ENCODE assay signal across 8 mouse cellular contexts in genomic region chr7:27227276-27227675, GRCm38 (mm10). TPM values are rescaled to one million over a fixed set of nuclear protein-coding genes. Genes with fewer than 3 reads are reported as not detected.
DNase-seq lines count a peak whose midpoint lies in the region; ATAC-seq and TF ChIP-seq lines count a peak whose summit lies in the region.

No protein-coding gene starts in this region.

- DNase-seq in cerebellum, adult 8-10 months: peak; percentile 44
- DNase-seq in cerebellum, adult 9-10 months: no peak
- no peak for DNase-seq in neural tube, embryonic 11.5 days (ENCODE audit: low spot score)
- no peak for DNase-seq in neural tube, embryonic 10.5 days (ENCODE audit: extremely low spot score, low spot score)
- no peak for DNase-seq in limb, embryonic 14.5 days (ENCODE audit: low spot score)
- no peak for DNase-seq in spleen, adult 12 weeks (ENCODE audit: low spot score)
- no peak for DNase-seq in layer of hippocampus, postnatal 36 days

- WGBS in neural tube, embryonic 11.5 days: 29% methylated on average over 9 of the region's 9 CpGs
- 37% methylated on average over 9 of the region's 9 CpGs for WGBS in limb, embryonic 14.5 days
- WGBS in stomach, embryonic 16.5 days: 16% methylated on average over 9 of the region's 9 CpGs

- H3K4me1 ChIP-seq in neural tube, embryonic 11.5 days (ENCODE audit: control insufficient read depth, insufficient read depth, low read length): peaks cover 21% of the 10 kb centered on the region
- H3K4me1 ChIP-seq in limb, embryonic 14.5 days (ENCODE audit: control insufficient read depth, insufficient read depth, low read length): peaks cover 29% of the 10 kb centered on the region
- peaks cover 41% of the 10 kb centered on the region for H3K4me1 ChIP-seq in stomach, embryonic 16.5 days (ENCODE audit: control insufficient read depth, insufficient read depth, low read length)

- TF ChIP-seq POLR2A in limb, embryonic 14.5 days (IDR thresholded peaks at IDR 0.05; ENCODE audit: borderline replicate concordance, extremely low read depth, insufficient read depth, insufficient read length): no peak

- no peak overlapping the region for H3K27ac ChIP-seq in neural tube, embryonic 11.5 days (ENCODE audit: low read depth, low read length)
- no peak overlapping the region; the same call in 1 of the 2 replicates for H3K27ac ChIP-seq in limb, embryonic 14.5 days (replicated peaks; ENCODE audit: low read depth, low read length)
- H3K27ac ChIP-seq in stomach, embryonic 16.5 days (ENCODE audit: low read length): peak overlapping the region; percentile 92; the same call in 1 of the 2 replicates

- peak overlapping the region; percentile 72 for H3K4me2 ChIP-seq in neural tube, embryonic 11.5 days (ENCODE audit: low read depth)
- peak overlapping the region; percentile 64 for H3K4me2 ChIP-seq in limb, embryonic 14.5 days (replicated peaks; ENCODE audit: low read depth, low read length, severe bottlenecking)
- H3K4me2 ChIP-seq in stomach, embryonic 16.5 days (ENCODE audit: low read depth, low read length): peak overlapping the region; percentile 76

- H3K27me3 ChIP-seq in neural tube, embryonic 11.5 days (ENCODE audit: control insufficient read depth, insufficient read depth, low read length): no peaks in the 10 kb centered on the region
- no peaks in the 10 kb centered on the region for H3K27me3 ChIP-seq in limb, embryonic 14.5 days (ENCODE audit: control insufficient read depth, insufficient read depth, low read length)
- no peaks in the 10 kb centered on the region for H3K27me3 ChIP-seq in stomach, embryonic 16.5 days (ENCODE audit: control insufficient read depth, insufficient read depth, low read length)

- no peak for ATAC-seq in neural tube, embryonic 11.5 days (ENCODE audit: insufficient read depth, low FRiP score, low TSS enrichment)
- ATAC-seq in limb, embryonic 14.5 days (ENCODE audit: low FRiP score, low read depth): no peak
- no peak for ATAC-seq in stomach, embryonic 16.5 days (ENCODE audit: insufficient read depth, low FRiP score)

- no peaks in the 10 kb centered on the region for H3K36me3 ChIP-seq in neural tube, embryonic 11.5 days (ENCODE audit: control insufficient read depth, insufficient read depth, low read length)
- peaks cover 4% of the 10 kb centered on the region; the same call in 1 of the 2 replicates for H3K36me3 ChIP-seq in limb, embryonic 14.5 days (ENCODE audit: control insufficient read depth, insufficient read depth, low read length)
- no peaks in the 10 kb centered on the region for H3K36me3 ChIP-seq in stomach, embryonic 16.5 days (ENCODE audit: control insufficient read depth, insufficient read depth, low read length)

- peak overlapping the region; percentile 89 for H3K4me3 ChIP-seq in neural tube, embryonic 11.5 days (ENCODE audit: low read depth, low read length)
- H3K4me3 ChIP-seq in limb, embryonic 14.5 days (replicated peaks; ENCODE audit: low read length): peak overlapping the region; percentile 79
- H3K4me3 ChIP-seq in stomach, embryonic 16.5 days (replicated peaks; ENCODE audit: low read length): peak overlapping the region; percentile 91

- no peaks in the 10 kb centered on the region for H3K9me3 ChIP-seq in neural tube, embryonic 11.5 days (ENCODE audit: control insufficient read depth, low read length)
- H3K9me3 ChIP-seq in limb, embryonic 14.5 days (ENCODE audit: control insufficient read depth, low read length): no peaks in the 10 kb centered on the region
- no peaks in the 10 kb centered on the region for H3K9me3 ChIP-seq in stomach, embryonic 16.5 days (replicated peaks; ENCODE audit: control insufficient read depth, low read length)

- H3K9ac ChIP-seq in neural tube, embryonic 11.5 days (ENCODE audit: low read length): peak overlapping the region; percentile 74
- H3K9ac ChIP-seq in limb, embryonic 14.5 days (ENCODE audit: low read depth, low read length, severe bottlenecking): peak overlapping the region; percentile 67
- H3K9ac ChIP-seq in stomach, embryonic 16.5 days (ENCODE audit: low read length): peak overlapping the region; percentile 91

RNA-seq across cellular contexts. Expression of gene Itpkc, which starts 1.2 kb away (rescaled TPM):
- polyA plus RNA-seq in neural tube, embryonic 11.5 days (2014; fragmentation: Nextera tagmentation; extraction: Ambion mirVana): 6.5 and 8.3 TPM in 2 replicates
- polyA plus RNA-seq in limb, embryonic 14.5 days (2012; rRNA removed): 13.0 and 15.5 TPM in 2 replicates
- polyA plus RNA-seq in limb, embryonic 14.5 days (2014; fragmentation: Nextera tagmentation; extraction: Ambion mirVana): 9.6 and 11.5 TPM in 2 replicates
- 10.3 and 11.0 TPM in 2 replicates for polyA plus RNA-seq in stomach, embryonic 16.5 days (2015; fragmentation: Nextera tagmentation; extraction: Ambion mirVana)
- 10 to 100 TPM in 1 of 2 experiments, 1 to 10 TPM in 1; 9.3 to 10.1 TPM for total RNA-seq in layer of hippocampus, postnatal 36 days (2021)

RNA-seq across cellular contexts. Expression of gene Coq8b, which starts 5.5 kb away (rescaled TPM):
- 15.8 and 17.1 TPM in 2 replicates for polyA plus RNA-seq in neural tube, embryonic 11.5 days (2014; fragmentation: Nextera tagmentation; extraction: Ambion mirVana)
- polyA plus RNA-seq in limb, embryonic 14.5 days (2012; rRNA removed): 43.4 and 58.3 TPM in 2 replicates
- 15.5 and 16.5 TPM in 2 replicates for polyA plus RNA-seq in limb, embryonic 14.5 days (2014; fragmentation: Nextera tagmentation; extraction: Ambion mirVana)
- polyA plus RNA-seq in stomach, embryonic 16.5 days (2015; fragmentation: Nextera tagmentation; extraction: Ambion mirVana): 26.4 TPM in 2 replicates
- total RNA-seq in layer of hippocampus, postnatal 36 days (2021): 10 to 100 TPM; 33.9 to 36.2 TPM

RNA-seq across cellular contexts. Expression of gene Numbl, which starts 31.0 kb away (rescaled TPM):
- polyA plus RNA-seq in neural tube, embryonic 11.5 days (2014; fragmentation: Nextera tagmentation; extraction: Ambion mirVana): 21.6 and 21.7 TPM in 2 replicates
- polyA plus RNA-seq in limb, embryonic 14.5 days (2012; rRNA removed): 83.6 and 119 TPM in 2 replicates
- 25.2 and 26.6 TPM in 2 replicates for polyA plus RNA-seq in limb, embryonic 14.5 days (2014; fragmentation: Nextera tagmentation; extraction: Ambion mirVana)
- 13.7 and 15.8 TPM in 2 replicates for polyA plus RNA-seq in stomach, embryonic 16.5 days (2015; fragmentation: Nextera tagmentation; extraction: Ambion mirVana)
- total RNA-seq in layer of hippocampus, postnatal 36 days (2021): 100 to 1,000 TPM; 137 to 144 TPM

RNA-seq across cellular contexts. Expression of gene Snrpa, which starts 31.2 kb away (rescaled TPM):
- 332 and 363 TPM in 2 replicates for polyA plus RNA-seq in neural tube, embryonic 11.5 days (2014; fragmentation: Nextera tagmentation; extraction: Ambion mirVana)
- 385 and 386 TPM in 2 replicates for polyA plus RNA-seq in limb, embryonic 14.5 days (2012; rRNA removed)
- 250 and 267 TPM in 2 replicates for polyA plus RNA-seq in limb, embryonic 14.5 days (2014; fragmentation: Nextera tagmentation; extraction: Ambion mirVana)
- polyA plus RNA-seq in stomach, embryonic 16.5 days (2015; fragmentation: Nextera tagmentation; extraction: Ambion mirVana): 184 and 213 TPM in 2 replicates
- 10 to 100 TPM; 84.2 to 96.0 TPM for total RNA-seq in layer of hippocampus, postnatal 36 days (2021)

RNA-seq across cellular contexts. Expression of gene BC024978, which starts 31.7 kb away (rescaled TPM):
- 3.8 and 4.4 TPM in 2 replicates for polyA plus RNA-seq in neural tube, embryonic 11.5 days (2014; fragmentation: Nextera tagmentation; extraction: Ambion mirVana)
- 12.9 and 14.7 TPM in 2 replicates for polyA plus RNA-seq in limb, embryonic 14.5 days (2012; rRNA removed)
- 3.6 TPM in 2 replicates for polyA plus RNA-seq in limb, embryonic 14.5 days (2014; fragmentation: Nextera tagmentation; extraction: Ambion mirVana)
- 3.2 TPM in 2 replicates for polyA plus RNA-seq in stomach, embryonic 16.5 days (2015; fragmentation: Nextera tagmentation; extraction: Ambion mirVana)
- 10 to 100 TPM; 20.4 to 25.4 TPM for total RNA-seq in layer of hippocampus, postnatal 36 days (2021)
